Comparison of ENCODE assay signal across 21 mouse cellular contexts in the genomic region with DNA sequence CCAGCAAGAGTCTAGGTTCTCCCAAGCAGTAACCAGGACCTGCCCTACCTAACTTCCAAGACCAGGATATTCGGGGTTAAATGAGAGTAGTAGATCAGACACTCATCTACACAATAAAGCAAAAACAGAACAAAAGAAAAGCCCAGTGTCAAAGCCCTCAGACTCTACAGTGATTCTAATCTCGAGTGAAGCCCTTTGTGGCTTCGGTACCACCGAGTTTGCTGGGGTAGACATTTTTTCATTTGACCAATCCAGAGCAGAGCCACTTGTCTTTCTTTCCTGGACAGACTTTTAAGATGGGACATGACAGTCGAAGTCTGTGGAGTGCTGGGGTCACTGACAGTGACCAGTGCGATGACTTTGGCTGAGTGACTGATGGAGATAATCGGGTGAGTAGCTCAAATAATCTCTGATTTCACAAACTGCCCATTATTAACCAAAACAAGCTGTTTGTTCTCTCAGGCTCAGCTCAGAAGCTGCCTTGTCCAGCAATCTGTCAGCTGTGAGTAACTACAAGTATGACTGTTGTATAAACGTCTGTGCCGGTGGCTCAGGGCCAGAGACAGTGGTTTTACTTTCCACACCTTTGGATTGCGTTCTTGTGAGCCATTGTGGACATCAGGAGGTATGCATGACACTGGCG.
A peak's percentile ranks its signal among the peaks of the same experiment; 100 is the strongest.
DNase-seq lines count a peak whose midpoint lies in the region; ATAC-seq and TF ChIP-seq lines count a peak whose summit lies in the region.
"Had no signal": no experiment of that assay in that cellular context is flagged by ENCODE, and none has a peak within 500 bp of the region (broad histone marks: within the 10 kb centered on the region; RNA-seq: fewer than 3 reads in every experiment).

No protein-coding gene starts in this region.

- TF ChIP-seq CTCF in lung, adult 2 months (IDR thresholded peaks at IDR 0.05; ENCODE audit: insufficient read depth, low read length): no peak

- H3K4me3 ChIP-seq in lung, adult 2 months (replicated peaks; ENCODE audit: extremely low read depth, low read depth, low read length): no peak overlapping the region
- H3K4me3 ChIP-seq: erythroblast, embryonic 14.5 days; heart, embryonic 12.5 days; hindbrain, embryonic 13.5 days; left cerebral cortex, adult 2 months; stomach, embryonic 15.5 days had no signal

- TF ChIP-seq POLR2A in lung, adult 2 months (IDR thresholded peaks at IDR 0.05; ENCODE audit: borderline replicate concordance, extremely low read depth, low read depth, low read length): no peak

- no peaks in the 10 kb centered on the region for H3K4me1 ChIP-seq in lung, adult 2 months (ENCODE audit: control insufficient read depth, insufficient read depth, low read length)
- H3K4me1 ChIP-seq: heart, embryonic 12.5 days; stomach, embryonic 15.5 days had no signal

- 39% methylated on average over 11 of the region's 11 CpGs for WGBS in lung, adult 2 months

- DNase-seq in kidney, postnatal 4 days: peak; percentile 16 to 23
- DNase-seq in kidney, postnatal 10 days: no peak
- DNase-seq in lung, postnatal 36 days: peak; percentile 1
- DNase-seq in lung, adult 2 months: no peak
- DNase-seq in NIH3T3 (ENCODE audit: low read depth): peak; percentile 84
- peak; percentile 20 to 23 for DNase-seq in layer of hippocampus, postnatal 36 days
- DNase-seq: cerebellum, adult 18-20 months; kidney, adult 8-10 months; kidney, postnatal 36 days; lung, adult 18-20 months; right cerebral cortex, postnatal 25 days; thymus, adult 18-20 months; thymus, postnatal 4 days had no signal

- ATAC-seq in monocyte, adult 5-6 weeks (replicated peaks; ENCODE audit: insufficient number of reproducible peaks, low FRiP score, low TSS enrichment, poor library complexity, severe bottlenecking): no peak
- ATAC-seq: forebrain, embryonic 14.5 days; inflammation-experienced regulatory T-cells, adult 6 months had no signal

Comparison
In these comparisons a context has a peak if more than half of its experiments do, and no peak if none do; other contexts are left out.
1. DNase-seq: peak in kidney, postnatal 4 days (2 of 2), lung, postnatal 36 days (single experiment), NIH3T3 (single experiment) and layer of hippocampus, postnatal 36 days (2 of 2); none in kidney, postnatal 10 days (single experiment) and lung, adult 2 months (single experiment).